Mouse (Mus musculus): ENCODE results near the gene Hes3. TPM values are rescaled to one million over a fixed set of nuclear protein-coding genes. Genes with fewer than 3 reads are reported as not detected.
A peak's percentile ranks its signal among the peaks of the same experiment; 100 is the strongest.

Gene Hes3
- total RNA-seq, 4 experiments from 2014 or later, result 0.21 to 0.44 (median 0.30) TPM

GRCm38 (mm10) chr4:152281601-152282000 is 9.9 kb downstream of the Hes3 start:
- DNase-seq (ENCODE audit: low spot score in 2 of 2), result no peak

GRCm38 (mm10) chr4:152278986-152279385 is 12.5 kb downstream of the Hes3 start:
- peak in 1 of 2 experiments; percentile 74 for DNase-seq (ENCODE audit: low spot score in 2 of 2)

GRCm38 (mm10) chr4:152277916-152278315 is 13.5 kb downstream of the Hes3 start:
- no peak for DNase-seq (ENCODE audit: low spot score in 2 of 2)

- DNase-seq (ENCODE audit: low spot score in 2 of 2), result no peak
These were observed 14.8 kb downstream of the Hes3 start for GRCm38 (mm10) chr4:152276389-152277347.

- no peak for DNase-seq (ENCODE audit: low spot score in 2 of 2)
These were observed 16.8 kb downstream of the Hes3 start for GRCm38 (mm10) chr4:152274681-152275131.

GRCm38 (mm10) chr4:152273621-152274236 is 17.7 kb downstream of the Hes3 start, which contains the start of gene Gpr153:
TSS of gene Gpr153 (plus strand) at chr4:152274232.
- peak in 1 of 2 experiments; percentile 59 for DNase-seq (ENCODE audit: low spot score in 2 of 2)

- no peak for DNase-seq (ENCODE audit: low spot score in 2 of 2)
These were observed 18.3 kb downstream of the Hes3 start for GRCm38 (mm10) chr4:152273191-152273590.

- no peak for DNase-seq (ENCODE audit: low spot score in 2 of 2)
These were observed 18.9 kb downstream of the Hes3 start for GRCm38 (mm10) chr4:152272449-152273049.

- no peak for DNase-seq (ENCODE audit: low spot score in 2 of 2)
These were observed 19.5 kb downstream of the Hes3 start for GRCm38 (mm10) chr4:152272006-152272405.

GRCm38 (mm10) chr4:152271334-152271733 is 20.1 kb downstream of the Hes3 start:
- no peak for DNase-seq (ENCODE audit: low spot score in 2 of 2)

GRCm38 (mm10) chr4:152270599-152270998 is 20.9 kb downstream of the Hes3 start:
- no peak for DNase-seq (ENCODE audit: low spot score in 2 of 2)

- DNase-seq (ENCODE audit: low spot score in 2 of 2), result no peak
These were observed 21.5 kb downstream of the Hes3 start for GRCm38 (mm10) chr4:152269967-152270366.

GRCm38 (mm10) chr4:152267748-152268369 is 23.6 kb downstream of the Hes3 start:
- DNase-seq (ENCODE audit: low spot score in 2 of 2), result no peak

GRCm38 (mm10) chr4:152266236-152266895 is 25.1 kb downstream of the Hes3 start:
- peak in 1 of 2 experiments; percentile 58 for DNase-seq (ENCODE audit: low spot score in 2 of 2)

- DNase-seq (ENCODE audit: low spot score in 2 of 2), result no peak
These were observed 25.7 kb downstream of the Hes3 start for GRCm38 (mm10) chr4:152265791-152266190.

- no peak for DNase-seq (ENCODE audit: low spot score in 2 of 2)
These were observed 26.4 kb downstream of the Hes3 start for GRCm38 (mm10) chr4:152264867-152265568.

- DNase-seq (ENCODE audit: low spot score in 2 of 2), result no peak
These were observed 27.3 kb downstream of the Hes3 start for GRCm38 (mm10) chr4:152264177-152264530.

GRCm38 (mm10) chr4:152263512-152264176 is 27.8 kb downstream of the Hes3 start:
- DNase-seq (ENCODE audit: low spot score in 2 of 2), result no peak

- no peak for DNase-seq (ENCODE audit: low spot score in 2 of 2)
These were observed 28.4 kb downstream of the Hes3 start for GRCm38 (mm10) chr4:152263089-152263488.

GRCm38 (mm10) chr4:152262187-152262586 is 29.3 kb downstream of the Hes3 start:
- no peak for DNase-seq (ENCODE audit: low spot score in 2 of 2)

All from left cerebral cortex, adult 8-10 months (tissue).